Mouse (Mus musculus) heart, embryonic 11.5 days (tissue): ENCODE results near the gene Ddx54. TPM values are rescaled to one million over a fixed set of nuclear protein-coding genes. Genes with fewer than 3 reads are reported as not detected.

Experiments
- ATAC-seq: fragments of 200-750 bp; cut with Nextera tagmentation; replicated peaks from 2 replicates; pipeline ENCODE4 v1.8.0; 2017; ENCODE audit warnings: moderate library complexity; ENCODE audit not compliant: insufficient number of reproducible peaks, low FRiP score, low TSS enrichment
- H3K27ac ChIP-seq: fragments of 300-500 bp; sonication (generic); 2 replicates; pipeline ENCODE4 v1.5.1; 2014; ENCODE audit warnings: mild to moderate bottlenecking, low read depth, low read length
- H3K27me3 ChIP-seq: fragments of 300-500 bp; sonication (generic); 2 replicates; pipeline ENCODE4 v1.6.1; 2014; ENCODE audit warnings: mild to moderate bottlenecking, low read length, mixed read lengths; ENCODE audit not compliant: control insufficient read depth, insufficient read depth
- H3K36me3 ChIP-seq: fragments of 300-500 bp; sonication (generic); 2 replicates; pipeline ENCODE4 v1.6.1; 2014; ENCODE audit warnings: mild to moderate bottlenecking, low read length, moderate library complexity, mixed read lengths; ENCODE audit not compliant: control insufficient read depth, insufficient read depth
- H3K4me1 ChIP-seq: fragments of 300-500 bp; sonication (generic); 2 replicates; pipeline ENCODE4 v1.6.1; 2014; ENCODE audit warnings: low read length; ENCODE audit not compliant: control insufficient read depth, insufficient read depth
- H3K4me2 ChIP-seq: fragments of 300-500 bp; sonication (generic); 2 replicates; pipeline ENCODE4 v1.6.1; 2014; ENCODE audit warnings: mild to moderate bottlenecking, moderate library complexity
- H3K4me3 ChIP-seq: fragments of 300-500 bp; sonication (generic); 2 replicates; pipeline ENCODE4 v1.5.1; 2014; ENCODE audit warnings: low read depth, low read length
- H3K9ac ChIP-seq: fragments of 300-500 bp; sonication (generic); 2 replicates; pipeline ENCODE4 v1.6.1; 2014; ENCODE audit warnings: mild to moderate bottlenecking, low read depth, low read length, moderate library complexity
- H3K9me3 ChIP-seq: fragments of 300-500 bp; sonication (generic); replicated peaks from 2 replicates; pipeline ENCODE4 v1.6.1; 2016; ENCODE audit warnings: low read length; ENCODE audit not compliant: control insufficient read depth
- WGBS: fragments of 180-500 bp; shearing (Covaris S2); extraction: QIAGEN DNeasy Blood & Tissue Kit; methylation state at CpG from one replicate; pipeline ENCODE4 v1.1.7; 2014; ENCODE audit not compliant: insufficient replicate concordance; 5-methylcytosine and 5-hydroxymethylcytosine counted together
- polyA plus RNA-seq: library from polyadenylated mRNA; unstranded; fragments of >200 nt; fragmentation: Nextera tagmentation; extraction: Ambion mirVana; gene quantifications from 2 replicates; pipeline ENCODE4 v1.2.1, GENCODE M21; 2014

The Ddx54 gene
- polyA plus RNA-seq, 1 experiment from 2014 or later = 22.2 TPM

- Histone ChIP-seq H3K4me2 (no peak overlapping the region), H3K27me3 (peaks cover 12% of the 10 kb centered on the region), H3K36me3 (no peaks in the 10 kb centered on the region), H3K9ac (no peak overlapping the region), H3K4me3 (no peak overlapping the region), H3K27ac (no peak overlapping the region), H3K4me1 (peaks cover 17% of the 10 kb centered on the region; the same call in 1 of the 2 replicates), H3K9me3 (no peaks in the 10 kb centered on the region)
- WGBS = 65% methylated on average over 7 of the region's 7 CpGs
- ATAC-seq = no peak
Measured at GRCm38 (mm10) chr5:120603515-120603914, 9.0 kb upstream of the Ddx54 start.

- peak overlapping the region; percentile 33; the same call in 1 of the 2 replicates for H3K4me3 ChIP-seq
- no peaks in the 10 kb centered on the region for H3K36me3 ChIP-seq
- 3% methylated on average over 6 of the region's 6 CpGs for WGBS
- peaks cover 5% of the 10 kb centered on the region; the same call in 1 of the 2 replicates for H3K27me3 ChIP-seq
- no peaks in the 10 kb centered on the region for H3K9me3 ChIP-seq
- peak overlapping the region; percentile 63; the same call in 1 of the 2 replicates for H3K9ac ChIP-seq
- H3K27ac ChIP-seq = no peak overlapping the region
- peak overlapping the region; percentile 66 for H3K4me2 ChIP-seq
- peaks cover 17% of the 10 kb centered on the region; the same call in 1 of the 2 replicates for H3K4me1 ChIP-seq
- no peak for ATAC-seq
Measured at GRCm38 (mm10) chr5:120604839-120605238, 7.7 kb upstream of the Ddx54 start.

- peak overlapping the region; percentile 66 for H3K4me2 ChIP-seq
- H3K36me3 ChIP-seq = no peaks in the 10 kb centered on the region
- 2% methylated on average over 10 of the region's 10 CpGs for WGBS
- H3K27ac ChIP-seq = no peak overlapping the region
- peak overlapping the region; percentile 33 for H3K4me3 ChIP-seq
- no peak; the same call in 1 of the 2 replicates for ATAC-seq
- H3K9ac ChIP-seq = peak overlapping the region; percentile 63
- peaks cover 5% of the 10 kb centered on the region; the same call in 1 of the 2 replicates for H3K27me3 ChIP-seq
- no peaks in the 10 kb centered on the region for H3K9me3 ChIP-seq
- H3K4me1 ChIP-seq = peaks cover 16% of the 10 kb centered on the region; the same call in 1 of the 2 replicates
Measured at GRCm38 (mm10) chr5:120605241-120605661, 7.3 kb upstream of the Ddx54 start.

GRCm38 (mm10) chr5:120605688-120606087, 6.9 kb upstream of the Ddx54 start:
- Histone ChIP-seq H3K36me3 (no peaks in the 10 kb centered on the region), H3K9me3 (no peaks in the 10 kb centered on the region), H3K4me2 (peak overlapping the region; percentile 66), H3K27me3 (peaks cover under 1% of the 10 kb centered on the region; the same call in 1 of the 2 replicates), H3K4me1 (peaks cover 11% of the 10 kb centered on the region; the same call in 1 of the 2 replicates), H3K9ac (no peak overlapping the region), H3K4me3 (peak overlapping the region; percentile 33), H3K27ac (no peak overlapping the region)
- WGBS = 1% methylated on average over 8 of the region's 8 CpGs
- 0 out of 2 replicates have a peak, but pooled peaks have one; percentile 22 for ATAC-seq

- no peak for ATAC-seq
- WGBS = 59% methylated on average over 25 of the region's 25 CpGs
- no peak overlapping the region for H3K9ac ChIP-seq
Measured at GRCm38 (mm10) chr5:120606590-120607200, 5.8 kb upstream of the Ddx54 start.

GRCm38 (mm10) chr5:120607335-120607734, 5.2 kb upstream of the Ddx54 start:
- Histone ChIP-seq H3K27ac (no peak overlapping the region), H3K36me3 (no peaks in the 10 kb centered on the region), H3K4me3 (no peak overlapping the region), H3K27me3 (no peaks in the 10 kb centered on the region; the same call in 1 of the 2 replicates), H3K4me1 (peaks cover 10% of the 10 kb centered on the region), H3K9me3 (no peaks in the 10 kb centered on the region), H3K4me2 (no peak overlapping the region), H3K9ac (no peak overlapping the region)
- WGBS = 68% methylated on average over 3 of the region's 3 CpGs
- ATAC-seq = no peak

More at GRCm38 (mm10) chr5:120606590-120607200, 5.8 kb upstream of the Ddx54 start:
- H3K9me3 ChIP-seq = no peaks in the 10 kb centered on the region
- no peak overlapping the region for H3K4me3 ChIP-seq
- peaks cover 10% of the 10 kb centered on the region for H3K4me1 ChIP-seq
- H3K27me3 ChIP-seq = no peaks in the 10 kb centered on the region; the same call in 1 of the 2 replicates
- H3K36me3 ChIP-seq = no peaks in the 10 kb centered on the region
- no peak overlapping the region for H3K27ac ChIP-seq
- H3K4me2 ChIP-seq = no peak overlapping the region

- no peak for ATAC-seq
- Histone ChIP-seq H3K36me3 (no peaks in the 10 kb centered on the region), H3K27ac (no peak overlapping the region), H3K27me3 (no peaks in the 10 kb centered on the region), H3K4me3 (no peak overlapping the region), H3K9ac (no peak overlapping the region), H3K4me2 (no peak overlapping the region), H3K9me3 (no peaks in the 10 kb centered on the region), H3K4me1 (peaks cover 15% of the 10 kb centered on the region)
- WGBS = 84% methylated on average over 16 of the region's 16 CpGs
Measured at GRCm38 (mm10) chr5:120609246-120609775, 3.2 kb upstream of the Ddx54 start.

- Histone ChIP-seq H3K27me3 (no peaks in the 10 kb centered on the region), H3K27ac (no peak overlapping the region), H3K4me2 (peak overlapping the region; percentile 85), H3K4me1 (peaks cover 11% of the 10 kb centered on the region), H3K4me3 (no peak overlapping the region), H3K36me3 (peaks cover 3% of the 10 kb centered on the region; the same call in 1 of the 2 replicates), H3K9ac (no peak overlapping the region), H3K9me3 (no peaks in the 10 kb centered on the region)
- 94% methylated on average over 5 of the region's 5 CpGs for whole genome bisulfite sequencing
- no peak for ATAC-seq
Measured at GRCm38 (mm10) chr5:120610906-120611305, 1.6 kb upstream of the Ddx54 start.
